Mouse (Mus musculus): ENCODE results near the gene Amph. TPM values are rescaled to one million over a fixed set of nuclear protein-coding genes. Genes with fewer than 3 reads are reported as not detected.

Gene Amph
- total and polyA plus RNA-seq, 2 experiments from 2014 or later: 67.8 to 118 TPM

- Histone ChIP-seq H3K4me3 (ENCODE audit: low read depth, low read length) (no peak overlapping the region), H3K27ac (ENCODE audit: low read depth, low read length) (no peak overlapping the region), H3K9me3 (ENCODE audit: low read length) (no peaks in the 10 kb centered on the region), H3K4me2 (ENCODE audit: low read depth) (no peak overlapping the region), H3K27me3 (ENCODE audit: insufficient read depth, low read length) (no peaks in the 10 kb centered on the region), H3K9ac (no peak overlapping the region), H3K36me3 (ENCODE audit: insufficient read depth) (no peaks in the 10 kb centered on the region), H3K4me1 (ENCODE audit: insufficient read depth) (no peaks in the 10 kb centered on the region)
- no peak for TF ChIP-seq CTCF (IDR thresholded peaks at IDR 0.05; ENCODE audit: low read depth)
- ATAC-seq: no peak
- DNase-seq: no peak
Observed at GRCm38 (mm10) chr13:19072261-19072660, 124.3 kb downstream of the Amph start.

- Histone ChIP-seq H3K36me3 (ENCODE audit: insufficient read depth) (no peaks in the 10 kb centered on the region), H3K9ac (no peak overlapping the region), H3K4me3 (ENCODE audit: low read depth, low read length) (no peak overlapping the region), H3K27me3 (ENCODE audit: insufficient read depth, low read length) (no peaks in the 10 kb centered on the region), H3K27ac (ENCODE audit: low read depth, low read length) (no peak overlapping the region), H3K4me1 (ENCODE audit: insufficient read depth) (no peaks in the 10 kb centered on the region), H3K9me3 (ENCODE audit: low read length) (no peaks in the 10 kb centered on the region), H3K4me2 (ENCODE audit: low read depth) (no peak overlapping the region)
- no peak for DNase-seq
- 74% methylated on average over 2 of the region's 2 CpGs for WGBS
- no peak for TF ChIP-seq CTCF (IDR thresholded peaks at IDR 0.05; ENCODE audit: low read depth)
- peak; percentile 38 for ATAC-seq
Observed at GRCm38 (mm10) chr13:19077427-19077826, 129.4 kb downstream of the Amph start.

GRCm38 (mm10) chr13:19081932-19082331 is 133.9 kb downstream of the Amph start:
- no peak overlapping the region for H3K27ac ChIP-seq (ENCODE audit: low read depth, low read length)
- no peak for TF ChIP-seq CTCF (IDR thresholded peaks at IDR 0.05; ENCODE audit: low read depth)
- H3K4me3 ChIP-seq (ENCODE audit: low read depth, low read length): no peak overlapping the region
- DNase-seq: no peak
- H3K27me3 ChIP-seq (ENCODE audit: insufficient read depth, low read length): no peaks in the 10 kb centered on the region
- H3K9ac ChIP-seq: no peak overlapping the region
- H3K9me3 ChIP-seq (ENCODE audit: low read length): no peaks in the 10 kb centered on the region
- 91% methylated on average over 4 of the region's 4 CpGs for WGBS
- no peak for ATAC-seq
- H3K36me3 ChIP-seq (ENCODE audit: insufficient read depth): no peaks in the 10 kb centered on the region
- no peak overlapping the region for H3K4me2 ChIP-seq (ENCODE audit: low read depth)
- H3K4me1 ChIP-seq (ENCODE audit: insufficient read depth): no peaks in the 10 kb centered on the region

GRCm38 (mm10) chr13:19094571-19094970 is 146.6 kb downstream of the Amph start:
- 93% methylated on average over 6 of the region's 6 CpGs for WGBS
- ATAC-seq: no peak
- TF ChIP-seq CTCF (IDR thresholded peaks at IDR 0.05; ENCODE audit: low read depth): no peak

GRCm38 (mm10) chr13:19097117-19097516 is 149.1 kb downstream of the Amph start:
- WGBS: 77% methylated on average over 4 of the region's 4 CpGs

More at GRCm38 (mm10) chr13:19094571-19094970, 146.6 kb downstream of the Amph start:
- no peak overlapping the region for H3K27ac ChIP-seq (ENCODE audit: low read depth, low read length)
- no peak overlapping the region for H3K9ac ChIP-seq
- no peak overlapping the region for H3K4me3 ChIP-seq (ENCODE audit: low read depth, low read length)
- H3K36me3 ChIP-seq (ENCODE audit: insufficient read depth): peaks cover 6% of the 10 kb centered on the region; the same call in 1 of the 2 replicates
- H3K9me3 ChIP-seq (ENCODE audit: low read length): no peaks in the 10 kb centered on the region
- no peak overlapping the region for H3K4me2 ChIP-seq (ENCODE audit: low read depth)
- H3K27me3 ChIP-seq (ENCODE audit: insufficient read depth, low read length): no peaks in the 10 kb centered on the region
- DNase-seq: no peak
- H3K4me1 ChIP-seq (ENCODE audit: insufficient read depth): no peaks in the 10 kb centered on the region

GRCm38 (mm10) chr13:19101889-19102402 is 153.9 kb downstream of the Amph start:
- Histone ChIP-seq H3K9me3 (ENCODE audit: low read length) (no peaks in the 10 kb centered on the region), H3K27me3 (ENCODE audit: insufficient read depth, low read length) (no peaks in the 10 kb centered on the region), H3K4me1 (ENCODE audit: insufficient read depth) (no peaks in the 10 kb centered on the region), H3K9ac (no peak overlapping the region), H3K27ac (ENCODE audit: low read depth, low read length) (no peak overlapping the region), H3K4me2 (ENCODE audit: low read depth) (no peak overlapping the region), H3K4me3 (ENCODE audit: low read depth, low read length) (no peak overlapping the region), H3K36me3 (ENCODE audit: insufficient read depth) (0 out of 2 replicates have a peak, but pooled peaks cover 12% of the 10 kb centered on the region)
- ATAC-seq (peak; percentile 66), DNase-seq (peak; percentile 16)
- 80% methylated on average over 10 of the region's 10 CpGs for WGBS
- TF ChIP-seq CTCF (IDR thresholded peaks at IDR 0.05; ENCODE audit: low read depth): no peak

More at GRCm38 (mm10) chr13:19097117-19097516, 149.1 kb downstream of the Amph start:
- Histone ChIP-seq H3K27me3 (ENCODE audit: insufficient read depth, low read length) (no peaks in the 10 kb centered on the region), H3K27ac (ENCODE audit: low read depth, low read length) (no peak overlapping the region), H3K36me3 (ENCODE audit: insufficient read depth) (peaks cover 14% of the 10 kb centered on the region; the same call in 1 of the 2 replicates), H3K4me3 (ENCODE audit: low read depth, low read length) (no peak overlapping the region), H3K9me3 (ENCODE audit: low read length) (no peaks in the 10 kb centered on the region), H3K9ac (no peak overlapping the region), H3K4me1 (ENCODE audit: insufficient read depth) (no peaks in the 10 kb centered on the region), H3K4me2 (ENCODE audit: low read depth) (no peak overlapping the region)
- DNase-seq: no peak
- TF ChIP-seq CTCF (IDR thresholded peaks at IDR 0.05; ENCODE audit: low read depth): no peak
- ATAC-seq: no peak

GRCm38 (mm10) chr13:19106418-19106817 is 158.4 kb downstream of the Amph start:
- peak; percentile 50 for ATAC-seq
- Histone ChIP-seq H3K4me2 (ENCODE audit: low read depth) (no peak overlapping the region), H3K9ac (no peak overlapping the region), H3K9me3 (ENCODE audit: low read length) (no peaks in the 10 kb centered on the region), H3K27ac (ENCODE audit: low read depth, low read length) (no peak overlapping the region), H3K4me3 (ENCODE audit: low read depth, low read length) (no peak overlapping the region), H3K4me1 (ENCODE audit: insufficient read depth) (no peaks in the 10 kb centered on the region), H3K27me3 (ENCODE audit: insufficient read depth, low read length) (no peaks in the 10 kb centered on the region), H3K36me3 (ENCODE audit: insufficient read depth) (0 out of 2 replicates have a peak, but pooled peaks cover 4% of the 10 kb centered on the region)
- WGBS: 58% methylated on average over 5 of the region's 5 CpGs
- peak; percentile 51; the same call in 1 of the 2 replicates for TF ChIP-seq CTCF (IDR thresholded peaks at IDR 0.05; ENCODE audit: low read depth)
- DNase-seq: peak; percentile 36

Measured in forebrain, postnatal 0 days (tissue).